Mouse (Mus musculus): ENCODE results near the gene Tomm6. TPM values are rescaled to one million over a fixed set of nuclear protein-coding genes. Genes with fewer than 3 reads are reported as not detected.

The Tomm6 gene
- polyA plus RNA-seq (2015; fragmentation: Nextera tagmentation; extraction: Ambion mirVana) = 310 and 314 TPM in 2 replicates

GRCm38 (mm10) chr17:47688344-47688607 is at the start of gene Tomm6:
TSS of gene Tomm6 (minus strand) at chr17:47688386.
- ATAC-seq (ENCODE audit: low read depth) = no peak
- Histone ChIP-seq H3K9ac (peak within 1 kb of the TSS; percentile 95), H3K27ac (replicated peaks) (peak within 1 kb of the TSS; percentile 91), H3K4me3 (peak within 1 kb of the TSS; percentile 66), H3K36me3 (peaks cover 26% of the 10 kb centered on the region), H3K9me3 (no peaks in the 10 kb centered on the region), H3K4me1 (replicated peaks) (peaks cover 25% of the 10 kb centered on the region), H3K4me2 (peak within 1 kb of the TSS; percentile 96), H3K27me3 (no peaks in the 10 kb centered on the region)
- 1% methylated on average over 9 of the region's 9 CpGs for WGBS

- peak; percentile 84 for ATAC-seq (ENCODE audit: low read depth)
- Histone ChIP-seq H3K9me3 (no peaks in the 10 kb centered on the region), H3K4me3 (peak overlapping the region; percentile 56), H3K36me3 (no peaks in the 10 kb centered on the region), H3K27ac (replicated peaks) (peak overlapping the region; percentile 28; the same call in 1 of the 2 replicates), H3K9ac (peak overlapping the region; percentile 69), H3K4me1 (replicated peaks) (peaks cover 30% of the 10 kb centered on the region), H3K4me2 (peak overlapping the region; percentile 75), H3K27me3 (peaks cover 44% of the 10 kb centered on the region)
- WGBS = 1% methylated on average over 51 of the region's 60 CpGs
Measured at GRCm38 (mm10) chr17:47737271-47738065, 49.3 kb upstream of the Tomm6 start.

GRCm38 (mm10) chr17:47736856-47737255 is 48.7 kb upstream of the Tomm6 start, which contains the start of gene Tfeb:
TSS of gene Tfeb (plus strand) at chr17:47737030.
- Histone ChIP-seq H3K4me3 (peak within 1 kb of the TSS; percentile 56), H3K4me2 (peak within 1 kb of the TSS; percentile 75), H3K27ac (replicated peaks) (0 out of 2 replicates have a peak within 1 kb of the TSS, but pooled peaks have one; percentile 28), H3K27me3 (peaks cover 43% of the 10 kb centered on the region), H3K4me1 (replicated peaks) (peaks cover 30% of the 10 kb centered on the region), H3K9me3 (no peaks in the 10 kb centered on the region), H3K36me3 (no peaks in the 10 kb centered on the region), H3K9ac (peak within 1 kb of the TSS; percentile 69)
- peak; percentile 82 for ATAC-seq (ENCODE audit: low read depth)
- under 1% methylated on average over 46 of the region's 47 CpGs for whole genome bisulfite sequencing

GRCm38 (mm10) chr17:47735553-47736100 is 47.4 kb upstream of the Tomm6 start:
- H3K4me3 ChIP-seq = no peak overlapping the region
- no peak overlapping the region for H3K27ac ChIP-seq (replicated peaks)
- WGBS = 71% methylated on average over 14 of the region's 14 CpGs
- ATAC-seq (ENCODE audit: low read depth) = no peak
- no peaks in the 10 kb centered on the region for H3K9me3 ChIP-seq
- H3K4me2 ChIP-seq = no peak overlapping the region
- no peaks in the 10 kb centered on the region for H3K36me3 ChIP-seq
- H3K4me1 ChIP-seq (replicated peaks) = peaks cover 30% of the 10 kb centered on the region
- no peak overlapping the region for H3K9ac ChIP-seq
- H3K27me3 ChIP-seq = peaks cover 34% of the 10 kb centered on the region

- no peaks in the 10 kb centered on the region; the same call in 1 of the 2 replicates for H3K27me3 ChIP-seq
- no peak for ATAC-seq (ENCODE audit: low read depth)
- H3K36me3 ChIP-seq = no peaks in the 10 kb centered on the region
- 56% methylated on average over 24 of the region's 24 CpGs for WGBS
- no peak overlapping the region for H3K4me2 ChIP-seq
- H3K9me3 ChIP-seq = no peaks in the 10 kb centered on the region
- no peaks in the 10 kb centered on the region for H3K4me1 ChIP-seq (replicated peaks)
- no peak overlapping the region for H3K9ac ChIP-seq
- H3K27ac ChIP-seq (replicated peaks) = no peak overlapping the region
- no peak overlapping the region for H3K4me3 ChIP-seq
Measured at GRCm38 (mm10) chr17:47730633-47731575, 42.7 kb upstream of the Tomm6 start.

GRCm38 (mm10) chr17:47726566-47726965 is 38.4 kb upstream of the Tomm6 start, which contains the start of gene Pgc:
TSS of gene Pgc (plus strand) at chr17:47726842.
- no peak for ATAC-seq (ENCODE audit: low read depth)
- Histone ChIP-seq H3K9ac (no peak within 1 kb of the TSS), H3K36me3 (no peaks in the 10 kb centered on the region), H3K27me3 (no peaks in the 10 kb centered on the region; the same call in 1 of the 2 replicates), H3K4me3 (no peak within 1 kb of the TSS), H3K4me2 (no peak within 1 kb of the TSS), H3K4me1 (replicated peaks) (no peaks in the 10 kb centered on the region), H3K27ac (replicated peaks) (no peak within 1 kb of the TSS), H3K9me3 (no peaks in the 10 kb centered on the region)
- 71% methylated on average over 11 of the region's 11 CpGs for WGBS

GRCm38 (mm10) chr17:47721183-47721582 is 33.0 kb upstream of the Tomm6 start:
- Histone ChIP-seq H3K9ac (no peak overlapping the region), H3K4me2 (no peak overlapping the region), H3K27ac (replicated peaks) (no peak overlapping the region), H3K4me3 (no peak overlapping the region), H3K9me3 (no peaks in the 10 kb centered on the region), H3K4me1 (replicated peaks) (no peaks in the 10 kb centered on the region), H3K36me3 (no peaks in the 10 kb centered on the region), H3K27me3 (no peaks in the 10 kb centered on the region; the same call in 1 of the 2 replicates)
- ATAC-seq (ENCODE audit: low read depth) = no peak
- 90% methylated on average over 4 of the region's 4 CpGs for WGBS

GRCm38 (mm10) chr17:47715037-47715436 is 26.9 kb upstream of the Tomm6 start:
- Histone ChIP-seq H3K27ac (replicated peaks) (no peak overlapping the region), H3K4me3 (no peak overlapping the region), H3K4me2 (no peak overlapping the region), H3K9ac (no peak overlapping the region), H3K36me3 (no peaks in the 10 kb centered on the region), H3K9me3 (no peaks in the 10 kb centered on the region), H3K4me1 (replicated peaks) (no peaks in the 10 kb centered on the region), H3K27me3 (no peaks in the 10 kb centered on the region)
- ATAC-seq (ENCODE audit: low read depth) = no peak
- 63% methylated on average over 3 of the region's 3 CpGs for WGBS

GRCm38 (mm10) chr17:47712889-47713571 is 24.8 kb upstream of the Tomm6 start:
- Histone ChIP-seq H3K36me3 (no peaks in the 10 kb centered on the region), H3K27me3 (no peaks in the 10 kb centered on the region), H3K27ac (replicated peaks) (no peak overlapping the region), H3K9ac (no peak overlapping the region), H3K4me2 (no peak overlapping the region), H3K4me3 (no peak overlapping the region), H3K4me1 (replicated peaks) (no peaks in the 10 kb centered on the region), H3K9me3 (no peaks in the 10 kb centered on the region)
- ATAC-seq (ENCODE audit: low read depth) = no peak
- WGBS = 51% methylated on average over 21 of the region's 22 CpGs

GRCm38 (mm10) chr17:47711883-47712282 is 23.7 kb upstream of the Tomm6 start:
- Histone ChIP-seq H3K27me3 (no peaks in the 10 kb centered on the region), H3K4me3 (no peak overlapping the region), H3K36me3 (no peaks in the 10 kb centered on the region), H3K4me1 (replicated peaks) (no peaks in the 10 kb centered on the region), H3K4me2 (no peak overlapping the region), H3K27ac (replicated peaks) (no peak overlapping the region), H3K9ac (no peak overlapping the region), H3K9me3 (no peaks in the 10 kb centered on the region)
- ATAC-seq (ENCODE audit: low read depth) = no peak
- 81% methylated on average over 6 of the region's 6 CpGs for WGBS

- no peak for ATAC-seq (ENCODE audit: low read depth)
- Histone ChIP-seq H3K4me1 (replicated peaks) (no peaks in the 10 kb centered on the region), H3K4me3 (no peak overlapping the region), H3K27me3 (no peaks in the 10 kb centered on the region), H3K9me3 (no peaks in the 10 kb centered on the region), H3K9ac (no peak overlapping the region), H3K36me3 (no peaks in the 10 kb centered on the region), H3K4me2 (no peak overlapping the region), H3K27ac (replicated peaks) (no peak overlapping the region)
- 77% methylated on average over 3 of the region's 3 CpGs for WGBS
Measured at GRCm38 (mm10) chr17:47710036-47710435, 21.9 kb upstream of the Tomm6 start.
